Mouse (Mus musculus) myocyte (in vitro differentiated cells): ENCODE measurements around the gene Prrc2a.

Experiments
- E2F4 ChIP-seq: IDR thresholded peaks from one replicate; pipeline ENCODE4 v1.6.1; 2011; ENCODE audit warnings: mild to moderate bottlenecking, control low read depth, moderate library complexity; ENCODE audit not compliant: insufficient read depth
- MAX ChIP-seq: IDR thresholded peaks from one replicate; pipeline ENCODE4 v1.6.1; 2011; ENCODE audit warnings: low read depth, mild to moderate bottlenecking, control low read depth
- MYOD1 ChIP-seq, 3 experiments: IDR thresholded peaks; one replicate each; pipeline ENCODE4 v1.6.1; 2011; ENCODE audit warnings: control low read depth in 2 of 3, low read depth in 2 of 3, mild to moderate bottlenecking in 2 of 3, moderate library complexity in 1 of 3; ENCODE audit not compliant: insufficient read length in 2 of 3, control insufficient read depth in 1 of 3
- MYOG ChIP-seq, 3 experiments: IDR thresholded peaks; one replicate each; pipeline ENCODE4 v1.6.1; 2011; ENCODE audit warnings: control low read depth in 2 of 3, low read depth in 2 of 3, mild to moderate bottlenecking in 2 of 3; ENCODE audit not compliant: insufficient read length in 2 of 3, control insufficient read depth in 1 of 3, insufficient read depth in 1 of 3
- POLR2A ChIP-seq: IDR thresholded peaks from one replicate; pipeline ENCODE4 v1.6.1; 2011; ENCODE audit warnings: low read depth, mild to moderate bottlenecking, control low read depth, moderate library complexity; ENCODE audit not compliant: insufficient read length
- REST ChIP-seq: IDR thresholded peaks from one replicate; pipeline ENCODE4 v1.6.1; 2011; ENCODE audit warnings: mild to moderate bottlenecking, control low read depth, moderate library complexity; ENCODE audit not compliant: insufficient read depth, insufficient read length
- TCF12 ChIP-seq: IDR thresholded peaks from one replicate; pipeline ENCODE4 v1.6.1; 2011; ENCODE audit warnings: mild to moderate bottlenecking, control low read depth; ENCODE audit not compliant: poor library complexity, insufficient read depth, severe bottlenecking
- USF1 ChIP-seq: IDR thresholded peaks from one replicate; pipeline ENCODE4 v1.6.1; 2011; ENCODE audit warnings: low read depth, mild to moderate bottlenecking, control low read depth, moderate library complexity

DNA sequence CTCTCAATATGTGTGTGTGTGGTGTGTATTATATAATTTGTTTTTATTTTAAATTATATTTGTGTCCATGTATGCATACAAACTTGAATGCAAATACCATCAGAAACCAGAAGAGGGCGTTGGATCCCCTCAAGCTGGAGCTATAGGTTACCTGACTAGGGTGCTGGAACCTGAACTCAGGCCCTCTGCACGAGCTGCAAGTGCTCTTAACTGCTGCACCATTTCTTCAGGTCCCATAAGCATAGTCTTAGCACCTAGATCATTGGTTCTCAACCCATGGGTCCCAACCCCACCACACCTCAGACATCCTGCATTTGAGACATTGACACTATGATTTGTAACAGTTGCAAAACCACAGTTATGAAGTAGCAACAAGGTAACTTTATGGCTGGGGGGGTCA lies 27.0 kb upstream of the Prrc2a start:
- TF ChIP-seq POLR2A (no peak), TCF12 (no peak), MAX (no peak), MYOD1 (IDR thresholded peaks at IDR 0.05; ENCODE audit: control insufficient read depth in 1 of 3, insufficient read length in 2 of 3, low read depth in 2 of 3) (no peak), E2F4 (no peak), MYOG (IDR thresholded peaks at IDR 0.05; ENCODE audit: control insufficient read depth in 1 of 3, insufficient read depth in 1 of 3, insufficient read length in 2 of 3, low read depth in 2 of 3) (no peak), REST (no peak), USF1 (no peak)
